Mouse (Mus musculus) liver, adult 2 months (tissue): ENCODE data around the gene Kctd19.

ENCODE experiments used
- CTCF ChIP-seq: fragments of 200-500 bp; IDR thresholded peaks from 2 replicates; pipeline ENCODE4 v1.5.1; 2011; ENCODE audit warnings: low read depth, low read length, control low read depth
- POLR2A ChIP-seq: fragments of 200-500 bp; IDR thresholded peaks from 2 replicates; pipeline ENCODE4 v1.6.1; 2011; ENCODE audit warnings: low read length, control low read depth; ENCODE audit not compliant: insufficient read depth; ENCODE audit errors: extremely low read depth

- TF ChIP-seq CTCF, result no peak
- no peak for TF ChIP-seq POLR2A
Observed at GRCm38 (mm10) chr8:105408331-105408730, 5.0 kb downstream of the Kctd19 start.
